Mouse (Mus musculus) hindlimb bud, embryonic 11.5 days (tissue): ENCODE results near the gene Gm21258.
"Not testable (repeated sequence)": the region's sequence is repeated elsewhere in the genome, so short reads cannot be mapped to it uniquely, and the experiment has no call there.

ENCODE experiments used
- DNase-seq: peaks from one replicate; pipeline ENCODE4 v3.0.0-alpha.2; 2012; ENCODE audit warnings: low read depth, low spot score; ENCODE audit errors: extremely low spot score

Gene Gm21258

GRCm38 (mm10) chrY:52779740-52780139, at the start of gene Gm21258:
Gm21258 (plus strand) TSS chrY:52780040.
- not testable (repeated sequence) for DNase-seq
